Mouse (Mus musculus): ENCODE data around the gene Shisa5.

- TF ChIP-seq POLR2A (IDR thresholded peaks at IDR 0.05; ENCODE audit: control insufficient read depth, low read depth, low read length) (no peak), CTCF (IDR thresholded peaks at IDR 0.05; ENCODE audit: control insufficient read depth, insufficient read depth, insufficient replicate concordance, low read depth, low read length) (no peak)
Observed at GRCm38 (mm10) chr9:109007025-109007780, 31.2 kb upstream of the Shisa5 start.

Data from testis, adult 2 months (tissue).